9 mouse cellular contexts compared by ENCODE assay signal in the genomic region with DNA sequence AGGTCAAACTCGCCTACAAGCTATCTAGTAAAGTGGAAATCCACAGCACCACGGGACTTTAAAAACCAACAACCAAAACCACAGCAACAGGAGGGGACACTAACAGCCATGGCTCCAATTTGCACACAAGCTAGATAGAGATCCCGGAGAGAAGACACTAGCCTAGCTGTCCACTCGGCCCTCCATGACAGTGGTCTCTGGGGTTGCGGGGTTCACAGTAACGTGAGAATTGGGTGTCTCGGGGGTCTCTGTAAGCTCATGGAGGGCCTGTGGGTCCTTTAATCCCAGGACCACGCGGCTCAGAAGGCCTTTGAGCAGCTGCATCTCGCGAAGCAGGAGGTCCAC. TPM values are rescaled to one million over a fixed set of nuclear protein-coding genes. Genes with fewer than 3 reads are reported as not detected.
DNase-seq lines count a peak whose midpoint lies in the region; ATAC-seq and TF ChIP-seq lines count a peak whose summit lies in the region.
"Had no signal": no experiment of that assay in that cellular context is flagged by ENCODE, and none has a peak within 500 bp of the region (broad histone marks: within the 10 kb centered on the region; RNA-seq: fewer than 3 reads in every experiment).

No protein-coding gene starts in this region.

- TF ChIP-seq EP300 in liver, embryonic 14.5 days (IDR thresholded peaks at IDR 0.05; ENCODE audit: low read depth) = no peak

- H3K4me1 ChIP-seq in E14TG2a.4 (replicated peaks; ENCODE audit: low read depth, low read length) = peaks cover 20% of the 10 kb centered on the region; the same call in 1 of the 2 replicates
- peaks cover 17% of the 10 kb centered on the region for H3K4me1 ChIP-seq in forebrain, embryonic 15.5 days
- no peaks in the 10 kb centered on the region for H3K4me1 ChIP-seq in liver, embryonic 14.5 days (replicated peaks; ENCODE audit: control insufficient read depth in 2 of 2, insufficient read depth in 2 of 2, low read length in 1 of 2)
- peaks cover 17% of the 10 kb centered on the region; the same call in 1 of the 2 replicates for H3K4me1 ChIP-seq in thymus, adult 2 months (replicated peaks; ENCODE audit: control insufficient read depth, insufficient read depth, low read length)

- TF ChIP-seq POLR2A in thymus, adult 2 months (IDR thresholded peaks at IDR 0.05; ENCODE audit: control insufficient read depth, extremely low read depth, insufficient read depth, low read length, poor library complexity) = no peak

- peak; percentile 88 for DNase-seq in heart, adult 11 months
- DNase-seq in heart, postnatal 25 days (ENCODE audit: low spot score) = no peak
- DNase-seq in liver, embryonic 14.5 days (ENCODE audit: low read depth in 3 of 3, low spot score in 3 of 3) = no peak
- no peak for DNase-seq in thymus, adult 2 months
- no peak for DNase-seq in layer of hippocampus, adult 18-20 months (ENCODE audit: low spot score in 2 of 2)
- DNase-seq in adrenal gland, adult 2 months = no peak

- WGBS in forebrain, embryonic 15.5 days = 17% methylated on average over 11 of the region's 11 CpGs
- 27% methylated on average over 11 of the region's 11 CpGs for WGBS in liver, embryonic 14.5 days (ENCODE audit: insufficient replicate concordance)
- 38% methylated on average over 11 of the region's 11 CpGs for WGBS in thymus, adult 2 months

- intact Hi-C loops in heart, postnatal 25 days (cut with DNase I) = no loop called here

- peak overlapping the region; percentile 95 for H3K4me2 ChIP-seq in forebrain, embryonic 15.5 days (replicated peaks)
- H3K4me2 ChIP-seq in liver, embryonic 14.5 days (ENCODE audit: low read depth) = peak overlapping the region; percentile 50

- H3K27ac ChIP-seq in forebrain, embryonic 15.5 days (replicated peaks) = no peak overlapping the region
- H3K27ac ChIP-seq in liver, embryonic 14.5 days = no peak overlapping the region
- no peak overlapping the region for H3K27ac ChIP-seq in thymus, adult 2 months (ENCODE audit: control insufficient read depth, insufficient read depth, low read length)

- H3K4me3 ChIP-seq in E14TG2a.4 (replicated peaks; ENCODE audit: low read length) = peak overlapping the region; percentile 76
- peak overlapping the region; percentile 65 for H3K4me3 ChIP-seq in forebrain, embryonic 15.5 days
- no peak overlapping the region for H3K4me3 ChIP-seq in liver, embryonic 14.5 days (ENCODE audit: insufficient read depth in 1 of 2, low read depth in 2 of 2, low read length in 2 of 2)
- H3K4me3 ChIP-seq in thymus, adult 2 months (ENCODE audit: control insufficient read depth, insufficient read depth, low read length) = no peak overlapping the region

- H3K27me3 ChIP-seq in E14TG2a.4 (ENCODE audit: insufficient read depth, low read length) = peaks cover 33% of the 10 kb centered on the region
- peaks cover 28% of the 10 kb centered on the region for H3K27me3 ChIP-seq in forebrain, embryonic 15.5 days
- H3K27me3 ChIP-seq in liver, embryonic 14.5 days (ENCODE audit: control insufficient read depth, insufficient read depth, low read length) = peaks cover 37% of the 10 kb centered on the region
- no peaks in the 10 kb centered on the region; the same call in 1 of the 2 replicates for H3K27me3 ChIP-seq in thymus, adult 2 months (ENCODE audit: control insufficient read depth, insufficient read depth, low read length)

- no peak for ATAC-seq in forebrain, embryonic 15.5 days (replicated peaks)
- ATAC-seq in liver, embryonic 14.5 days (ENCODE audit: insufficient read depth) = no peak
- ATAC-seq: CD4-positive, CD25-positive, alpha-beta regulatory T cell, adult 4 months had no signal

- H3K9me3 ChIP-seq in E14TG2a.4 (ENCODE audit: low read length) = no peaks in the 10 kb centered on the region
- H3K9me3 ChIP-seq in forebrain, embryonic 15.5 days = no peaks in the 10 kb centered on the region
- H3K9me3 ChIP-seq in liver, embryonic 14.5 days (ENCODE audit: control insufficient read depth, low read length) = no peaks in the 10 kb centered on the region

- H3K36me3 ChIP-seq in E14TG2a.4 (ENCODE audit: insufficient read depth, low read length) = no peaks in the 10 kb centered on the region
- no peaks in the 10 kb centered on the region for H3K36me3 ChIP-seq in forebrain, embryonic 15.5 days
- no peaks in the 10 kb centered on the region for H3K36me3 ChIP-seq in liver, embryonic 14.5 days (replicated peaks; ENCODE audit: control insufficient read depth, insufficient read depth, low read depth)
- H3K36me3 ChIP-seq in thymus, adult 2 months (ENCODE audit: control insufficient read depth, insufficient read depth, low read length) = no peaks in the 10 kb centered on the region

- no peak for TF ChIP-seq CTCF in E14TG2a.4 (conservative IDR thresholded peaks at IDR 0.05; ENCODE audit: low read length)
- TF ChIP-seq CTCF in liver, embryonic 14.5 days (IDR thresholded peaks at IDR 0.05; ENCODE audit: low read depth) = no peak
- TF ChIP-seq CTCF in thymus, adult 2 months (IDR thresholded peaks at IDR 0.05; ENCODE audit: borderline replicate concordance, control insufficient read depth, extremely low read depth, insufficient read depth, low read length, poor library complexity) = no peak

- H3K9ac ChIP-seq in forebrain, embryonic 15.5 days (replicated peaks) = peak overlapping the region; percentile 64
- no peak overlapping the region; the same call in 1 of the 2 replicates for H3K9ac ChIP-seq in liver, embryonic 14.5 days (replicated peaks)

RNA-seq across cellular contexts. Expression of gene Fcrlb, which starts 5.7 kb away (rescaled TPM):
- total RNA-seq in heart, postnatal 25 days (2021) = not detected
- polyA plus RNA-seq in forebrain, embryonic 15.5 days (2015; fragmentation: Nextera tagmentation; extraction: Ambion mirVana) = 0.22 and 0.28 TPM in 2 replicates
- polyA plus RNA-seq in liver, embryonic 14.5 days (2012; rRNA removed) = 0.03 and 0.05 TPM in 2 replicates
- polyA plus RNA-seq in liver, embryonic 14.5 days (2014; fragmentation: Nextera tagmentation; extraction: Ambion mirVana) = not detected in 2 replicates
- 1.00 and 1.1 TPM in 2 replicates for polyA plus RNA-seq in thymus, adult 2 months (2012; rRNA removed)
- under 1 TPM; 0.25 to 0.33 TPM for total RNA-seq in layer of hippocampus, adult 18-20 months (2021)
- not detected for total RNA-seq in adrenal gland, adult 2 months (2021)
- polyA plus RNA-seq in adrenal gland, adult 2 months (2012; rRNA removed) = 0.54 and 0.76 TPM in 2 replicates
- polyA plus RNA-seq: CD4-positive, CD25-positive, alpha-beta regulatory T cell, adult 4 months had no signal

RNA-seq across cellular contexts. Expression of gene Fcrla, which starts 20.3 kb away (rescaled TPM):
- under 1 TPM; 0.45 to 0.73 TPM for total RNA-seq in heart, postnatal 25 days (2021)
- not detected in 2 replicates for polyA plus RNA-seq in forebrain, embryonic 15.5 days (2015; fragmentation: Nextera tagmentation; extraction: Ambion mirVana)
- 0.35 and 0.51 TPM in 2 replicates for polyA plus RNA-seq in liver, embryonic 14.5 days (2012; rRNA removed)
- polyA plus RNA-seq in liver, embryonic 14.5 days (2014; fragmentation: Nextera tagmentation; extraction: Ambion mirVana) = 0.37 and 0.56 TPM in 2 replicates
- polyA plus RNA-seq in thymus, adult 2 months (2012; rRNA removed) = 9.9 and 11.0 TPM in 2 replicates
- not detected for total RNA-seq in layer of hippocampus, adult 18-20 months (2021)
- under 1 TPM in 1 of 2 experiments, not detected in 1; 0.97 TPM for total RNA-seq in adrenal gland, adult 2 months (2021)
- 0.52 and 1.2 TPM in 2 replicates for polyA plus RNA-seq in adrenal gland, adult 2 months (2012; rRNA removed)

RNA-seq across cellular contexts. Expression of gene Dusp12, which starts 21.7 kb away (rescaled TPM):
- 1 to 10 TPM; 6.7 to 7.0 TPM for total RNA-seq in heart, postnatal 25 days (2021)
- polyA plus RNA-seq in forebrain, embryonic 15.5 days (2015; fragmentation: Nextera tagmentation; extraction: Ambion mirVana) = 36.4 and 36.8 TPM in 2 replicates
- polyA plus RNA-seq in liver, embryonic 14.5 days (2012; rRNA removed) = 9.5 and 13.6 TPM in 2 replicates
- 19.1 and 20.4 TPM in 2 replicates for polyA plus RNA-seq in liver, embryonic 14.5 days (2014; fragmentation: Nextera tagmentation; extraction: Ambion mirVana)
- polyA plus RNA-seq in thymus, adult 2 months (2012; rRNA removed) = 17.7 and 19.3 TPM in 2 replicates
- total RNA-seq in layer of hippocampus, adult 18-20 months (2021) = 10 to 100 TPM; 14.7 to 15.8 TPM
- 10 to 100 TPM; 12.9 to 20.6 TPM for total RNA-seq in adrenal gland, adult 2 months (2021)
- polyA plus RNA-seq in adrenal gland, adult 2 months (2012; rRNA removed) = 12.4 and 13.5 TPM in 2 replicates

RNA-seq across cellular contexts. Expression of gene Gm26620, which starts 22.2 kb away (rescaled TPM):
- total RNA-seq in heart, postnatal 25 days (2021) = under 1 TPM; 0.31 to 0.34 TPM
- 0.22 and 0.40 TPM in 2 replicates for polyA plus RNA-seq in forebrain, embryonic 15.5 days (2015; fragmentation: Nextera tagmentation; extraction: Ambion mirVana)
- 0.26 and 0.54 TPM in 2 replicates for polyA plus RNA-seq in liver, embryonic 14.5 days (2012; rRNA removed)
- polyA plus RNA-seq in liver, embryonic 14.5 days (2014; fragmentation: Nextera tagmentation; extraction: Ambion mirVana) = 0.38 and 0.47 TPM in 2 replicates
- 0.26 and 0.46 TPM in 2 replicates for polyA plus RNA-seq in thymus, adult 2 months (2012; rRNA removed)
- total RNA-seq in layer of hippocampus, adult 18-20 months (2021) = under 1 TPM; 0.54 to 0.71 TPM
- under 1 TPM; 0.62 to 0.72 TPM for total RNA-seq in adrenal gland, adult 2 months (2021)
- polyA plus RNA-seq in adrenal gland, adult 2 months (2012; rRNA removed) = 4.5 and 5.1 TPM in 2 replicates
- polyA plus RNA-seq: CD4-positive, CD25-positive, alpha-beta regulatory T cell, adult 4 months had no signal

RNA-seq across cellular contexts. Expression of gene Atf6, which starts 39.5 kb away (rescaled TPM):
- total RNA-seq in heart, postnatal 25 days (2021) = 10 to 100 TPM; 56.5 to 58.9 TPM
- polyA plus RNA-seq in forebrain, embryonic 15.5 days (2015; fragmentation: Nextera tagmentation; extraction: Ambion mirVana) = 7.6 and 7.7 TPM in 2 replicates
- 3.7 and 4.8 TPM in 2 replicates for polyA plus RNA-seq in liver, embryonic 14.5 days (2012; rRNA removed)
- 6.6 and 8.2 TPM in 2 replicates for polyA plus RNA-seq in liver, embryonic 14.5 days (2014; fragmentation: Nextera tagmentation; extraction: Ambion mirVana)
- 5.4 and 7.0 TPM in 2 replicates for polyA plus RNA-seq in thymus, adult 2 months (2012; rRNA removed)
- 10 to 100 TPM; 50.9 to 51.6 TPM for total RNA-seq in layer of hippocampus, adult 18-20 months (2021)
- total RNA-seq in adrenal gland, adult 2 months (2021) = 10 to 100 TPM; 33.3 to 33.5 TPM
- polyA plus RNA-seq in adrenal gland, adult 2 months (2012; rRNA removed) = 8.1 and 11.8 TPM in 2 replicates

Comparison
In these comparisons a context has a peak if more than half of its experiments do, and no peak if none do; other contexts are left out.
1. H3K4me3 ChIP-seq: peak in E14TG2a.4 (single experiment) and forebrain, embryonic 15.5 days (single experiment); none in liver, embryonic 14.5 days (0 of 2) and thymus, adult 2 months (single experiment).